Mouse (Mus musculus) liver, adult 2 months (tissue): ENCODE measurements around the gene Defb48.

Experiments
- CTCF ChIP-seq: fragments of 200-500 bp; IDR thresholded peaks from 2 replicates; pipeline ENCODE4 v1.5.1; 2011; ENCODE audit warnings: low read depth, low read length, control low read depth
- POLR2A ChIP-seq: fragments of 200-500 bp; IDR thresholded peaks from 2 replicates; pipeline ENCODE4 v1.6.1; 2011; ENCODE audit warnings: low read length, control low read depth; ENCODE audit not compliant: insufficient read depth; ENCODE audit errors: extremely low read depth

- TF ChIP-seq CTCF = no peak
- TF ChIP-seq POLR2A = no peak
Measured at GRCm38 (mm10) chr14:62997777-62998176, 13.5 kb upstream of the Defb48 start, which contains the start of gene Defb47.
